Mouse (Mus musculus) layer of hippocampus, postnatal 10 days (tissue): Measurements from ENCODE around the gene B4galt1. TPM values are rescaled to one million over a fixed set of nuclear protein-coding genes. Genes with fewer than 3 reads are reported as not detected.
A peak's percentile ranks its signal among the peaks of the same experiment; 100 is the strongest.

ENCODE experiments used
- DNase-seq, 2 experiments: peaks; one replicate each; pipeline ENCODE4 v3.0.0; 2021; ENCODE audit warnings: low spot score in 2 of 2
- total RNA-seq, 2 experiments: library from RNA; stranded (reverse); gene quantifications; 2 replicates each; pipeline ENCODE4 v1.2.3; 2021

Gene B4galt1
- total RNA-seq, 2 experiments from 2014 or later, result 6.5 to 7.0 TPM

DNA sequence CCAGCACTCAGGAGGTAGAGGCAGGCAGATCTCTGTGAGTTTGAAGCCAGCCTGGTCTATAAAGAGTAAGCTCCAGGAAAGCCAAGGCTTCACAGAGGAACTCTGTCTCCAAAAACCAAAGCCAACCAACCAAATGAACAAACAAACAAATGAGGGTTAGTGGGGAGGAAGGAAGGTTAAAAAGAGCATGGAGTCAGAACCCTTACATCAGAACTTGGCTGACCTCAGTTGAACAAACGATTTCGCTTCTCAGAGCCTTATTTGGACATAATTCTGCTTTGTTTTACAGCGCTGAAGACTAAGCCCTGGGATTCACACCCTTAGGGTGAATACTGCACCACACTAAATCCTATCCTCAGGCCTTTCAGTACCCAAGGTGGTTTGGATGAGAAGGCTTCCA, 18.3 kb upstream of the B4galt1 start:
- no peak for DNase-seq

DNA sequence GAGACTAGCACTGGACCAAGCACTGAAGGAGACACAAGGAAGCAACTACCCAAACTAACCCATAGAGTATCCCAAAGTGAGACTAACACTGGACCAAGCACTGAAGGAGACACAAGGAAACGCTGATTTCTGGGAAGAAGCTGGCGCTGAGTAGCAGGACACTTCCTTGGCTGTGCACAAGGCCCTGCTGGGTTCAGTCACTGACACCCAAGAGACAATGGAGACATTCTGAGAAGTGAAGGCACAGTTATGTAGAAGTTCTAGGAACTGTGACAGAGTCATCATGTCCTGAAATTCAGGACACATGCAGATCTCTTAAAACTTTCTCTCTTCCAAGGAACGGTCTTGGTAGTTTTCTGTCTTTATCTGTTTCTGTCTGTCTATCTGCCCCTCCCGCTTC, 16.4 kb upstream of the B4galt1 start:
- no peak for DNase-seq

DNA sequence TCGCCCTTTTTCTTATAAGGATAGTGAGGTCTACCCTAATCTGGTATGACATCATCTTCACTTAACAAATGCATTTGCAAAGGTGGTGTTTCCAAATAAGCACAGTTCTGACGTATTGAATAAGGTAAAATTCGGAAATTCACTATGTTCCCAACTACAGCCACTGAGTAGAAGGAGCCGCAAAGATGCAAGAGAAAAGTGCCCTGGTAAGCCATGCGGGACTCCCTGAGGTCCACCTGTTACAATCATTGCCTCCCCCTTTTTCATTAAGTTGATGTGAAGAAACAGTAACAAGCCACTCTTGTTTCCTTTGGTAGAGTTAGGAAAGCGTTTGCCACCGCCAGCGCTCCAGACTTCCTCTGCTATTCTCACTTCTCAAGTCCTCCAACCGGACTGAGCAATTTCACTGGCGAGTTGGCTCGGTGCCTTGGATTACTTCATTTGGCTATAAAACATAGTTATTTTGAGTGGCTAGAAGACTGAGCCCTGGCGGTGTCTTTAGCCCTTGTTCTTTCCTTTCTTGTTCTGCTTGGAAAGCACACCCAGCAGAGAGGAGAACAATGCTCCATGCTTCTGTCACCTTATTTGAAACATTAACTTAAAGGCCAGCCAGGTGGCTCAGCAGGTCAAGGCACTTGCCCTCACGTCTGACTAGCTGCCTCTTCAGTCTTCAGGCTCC, 14.9 kb upstream of the B4galt1 start:
- peak in 1 of 2 experiments; percentile 57 for DNase-seq

DNA sequence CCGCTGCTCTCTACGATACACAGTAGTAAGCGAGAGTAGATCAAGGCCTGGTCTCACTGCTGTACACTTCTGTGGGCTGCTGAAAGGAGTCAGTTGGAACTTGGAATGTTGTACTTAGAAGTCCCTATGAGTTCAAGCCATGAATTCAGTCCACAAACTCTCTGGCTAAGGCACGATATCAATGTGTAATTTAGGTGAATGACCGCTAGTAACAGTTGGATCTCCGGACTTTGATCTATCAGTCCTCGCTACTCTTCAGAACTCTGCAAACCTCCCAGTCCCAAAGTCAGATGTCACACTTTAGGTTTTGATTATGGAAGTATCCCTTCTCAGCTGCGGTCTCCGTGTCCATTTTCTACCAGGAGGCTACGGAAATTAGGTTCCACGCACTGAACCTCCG, 10.6 kb upstream of the B4galt1 start:
- DNase-seq, result no peak

DNA sequence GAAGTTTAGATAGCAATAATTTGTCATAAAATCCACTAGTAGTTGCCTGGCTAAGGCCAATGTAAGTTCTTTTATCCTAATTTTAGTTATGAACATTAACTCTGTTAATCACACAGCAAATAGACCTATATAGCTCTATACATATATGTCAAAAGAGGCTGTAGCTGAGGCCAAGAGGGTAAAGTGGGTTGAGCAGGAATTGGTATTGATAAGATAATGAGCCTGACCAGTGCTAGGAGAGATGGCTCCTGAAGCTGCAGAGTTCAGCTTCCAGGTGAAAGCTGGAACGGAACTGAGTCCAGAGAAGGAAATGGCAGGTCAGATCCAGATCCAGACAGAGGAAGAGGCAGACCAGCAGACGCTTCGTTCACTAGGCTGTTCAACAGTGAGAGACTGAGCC, 9.5 kb upstream of the B4galt1 start:
- DNase-seq, result no peak

DNA sequence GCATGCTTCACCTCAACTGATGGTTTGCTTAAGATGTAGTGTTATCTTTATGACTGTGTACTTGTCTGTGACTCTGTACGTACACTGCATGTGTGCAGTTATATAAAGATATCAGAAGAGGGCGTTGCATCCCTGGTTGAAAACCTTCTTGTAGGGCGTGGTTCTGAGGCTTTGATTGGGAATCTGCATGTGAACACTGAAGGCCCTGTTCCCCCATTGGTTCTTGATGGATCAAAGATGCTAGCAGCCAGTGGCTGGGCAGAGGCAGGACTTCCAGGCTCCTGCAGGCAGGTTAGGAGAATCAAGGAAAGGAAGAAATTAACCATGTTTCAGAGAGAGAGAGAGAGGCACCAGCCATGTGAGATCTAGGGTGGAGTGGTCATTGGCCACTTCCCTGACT, 7.3 kb upstream of the B4galt1 start:
- DNase-seq, result no peak

DNA sequence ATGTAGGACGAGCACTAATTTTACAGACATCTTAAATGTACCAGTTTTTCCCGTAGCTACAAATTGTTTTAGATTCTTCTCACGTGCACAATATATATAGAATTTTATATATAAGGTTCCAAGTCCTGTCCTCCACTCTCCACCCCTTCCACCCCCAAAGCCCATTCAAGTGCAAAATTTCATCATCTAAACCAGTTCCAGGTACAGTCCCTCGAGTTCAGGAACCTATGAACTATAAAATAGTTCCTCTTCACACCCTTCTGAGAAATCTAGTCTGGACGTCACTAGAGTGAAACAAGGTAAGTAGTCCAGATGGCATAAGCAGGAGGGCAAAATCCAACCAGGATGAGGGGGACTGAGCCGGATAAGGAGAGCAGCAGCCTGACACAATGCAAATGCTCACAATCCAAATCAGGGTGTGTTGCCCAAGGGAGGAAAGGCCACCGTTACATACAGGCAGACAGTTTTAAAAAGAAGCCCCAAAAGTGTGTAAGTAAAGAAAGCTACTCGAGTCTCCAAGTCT, 4.1 kb upstream of the B4galt1 start:
- no peak for DNase-seq

DNA sequence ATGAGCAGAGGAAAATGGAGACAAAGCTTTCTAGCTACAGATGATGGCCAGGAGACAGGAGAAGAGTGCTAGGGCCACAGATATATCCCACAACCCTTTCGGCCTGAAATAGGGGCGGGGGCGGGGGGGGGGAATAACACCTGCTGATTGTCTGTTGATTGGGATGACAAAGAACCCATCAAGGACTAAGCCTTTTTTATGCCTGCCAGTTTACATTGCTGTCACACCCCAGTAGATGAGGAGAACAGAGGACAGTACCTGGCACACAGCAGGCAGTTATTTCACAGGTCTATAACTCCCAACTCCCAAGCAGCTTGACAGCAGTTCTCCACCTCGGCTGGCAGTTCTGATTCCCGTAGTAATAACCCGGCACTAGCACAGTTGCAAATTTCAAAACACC, 2.8 kb upstream of the B4galt1 start:
- DNase-seq, result no peak

DNA sequence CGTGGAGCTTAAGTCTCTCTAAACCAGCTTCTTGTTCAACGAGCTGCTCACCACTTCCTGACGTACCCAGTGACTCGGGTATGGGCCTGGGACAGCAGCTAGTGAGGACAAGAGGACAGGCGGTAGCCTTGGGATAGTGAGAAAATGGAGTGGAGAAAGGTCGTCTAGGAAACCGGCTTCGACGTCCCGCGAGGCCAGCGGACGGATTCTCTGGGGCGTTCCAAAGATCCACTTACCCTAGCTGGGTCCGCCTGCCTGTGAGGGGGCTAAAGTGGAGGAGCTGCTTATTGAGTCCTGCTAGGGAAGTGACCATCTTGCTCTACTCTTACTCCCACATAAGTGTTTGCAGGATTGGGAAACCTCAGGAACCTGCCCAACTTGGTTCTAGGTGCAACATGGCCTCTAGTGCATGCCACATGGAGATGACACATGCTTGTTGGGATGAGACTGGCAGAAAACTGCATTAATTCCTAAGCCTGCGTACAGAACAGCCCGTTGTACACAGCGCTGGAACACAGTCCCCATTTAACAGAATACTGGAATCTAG, 655 bp upstream of the B4galt1 start:
- DNase-seq, result no peak

DNA sequence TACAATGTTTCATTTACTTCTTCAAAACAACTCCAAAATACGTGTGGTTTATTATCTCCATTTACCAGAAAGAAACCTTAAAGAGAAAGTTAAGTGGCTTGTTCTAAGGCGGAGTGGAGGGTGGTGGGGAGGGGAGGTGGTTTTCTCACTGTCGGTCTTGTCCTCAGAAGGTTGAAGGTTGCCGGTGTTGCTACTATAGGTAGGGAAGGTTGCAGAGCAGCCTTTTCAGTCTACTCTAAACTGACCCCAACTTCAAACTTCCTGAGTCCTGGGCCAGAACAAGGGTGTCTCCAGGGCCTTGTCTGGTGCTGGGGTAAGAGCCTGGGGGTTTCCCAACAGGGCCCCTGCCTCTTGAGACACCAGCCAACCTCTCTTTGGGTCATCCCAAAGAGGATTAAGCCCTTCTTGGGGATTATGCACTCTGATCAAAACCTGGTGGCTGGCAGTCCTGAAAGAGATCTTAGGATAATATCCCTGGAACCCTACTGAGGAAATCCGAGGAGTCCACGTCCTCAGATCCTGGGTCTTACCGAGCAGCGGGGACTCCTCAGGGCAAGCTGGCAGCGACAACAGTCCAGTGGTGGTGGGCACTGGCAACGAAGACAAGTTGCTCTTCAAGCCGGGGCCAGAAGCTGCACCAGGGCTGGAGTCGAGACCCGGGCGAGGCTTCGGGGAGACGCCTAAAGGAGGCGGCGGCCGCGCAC, 792 bp downstream of the B4galt1 start:
- peak in 1 of 2 experiments; percentile 46 for DNase-seq

DNA sequence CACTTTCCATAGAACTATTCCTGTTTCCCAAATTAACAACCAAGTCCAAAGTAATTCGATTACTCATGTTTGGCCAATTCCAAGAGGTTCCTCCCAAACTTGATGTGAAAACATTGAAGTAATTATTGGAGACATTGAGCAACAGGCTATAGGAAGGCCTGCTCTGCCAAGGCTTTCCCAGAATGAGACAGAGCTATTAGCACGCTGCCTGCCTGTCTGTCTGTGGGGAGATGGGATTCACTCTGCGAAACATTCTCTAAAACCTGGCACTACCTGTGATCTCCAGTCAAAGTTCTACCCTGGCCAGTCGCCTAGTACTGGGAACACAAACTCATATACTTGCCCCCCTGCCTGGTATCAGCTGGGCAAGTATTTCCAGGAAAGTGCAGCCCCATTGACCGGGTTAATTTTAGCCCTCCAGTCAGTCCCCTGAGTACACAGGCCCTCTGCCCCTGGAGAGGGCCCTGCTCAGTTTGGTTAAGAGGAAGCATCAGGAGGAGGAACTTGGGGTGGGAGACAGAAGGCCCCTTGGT, 1.5 kb downstream of the B4galt1 start:
- no peak for DNase-seq

DNA sequence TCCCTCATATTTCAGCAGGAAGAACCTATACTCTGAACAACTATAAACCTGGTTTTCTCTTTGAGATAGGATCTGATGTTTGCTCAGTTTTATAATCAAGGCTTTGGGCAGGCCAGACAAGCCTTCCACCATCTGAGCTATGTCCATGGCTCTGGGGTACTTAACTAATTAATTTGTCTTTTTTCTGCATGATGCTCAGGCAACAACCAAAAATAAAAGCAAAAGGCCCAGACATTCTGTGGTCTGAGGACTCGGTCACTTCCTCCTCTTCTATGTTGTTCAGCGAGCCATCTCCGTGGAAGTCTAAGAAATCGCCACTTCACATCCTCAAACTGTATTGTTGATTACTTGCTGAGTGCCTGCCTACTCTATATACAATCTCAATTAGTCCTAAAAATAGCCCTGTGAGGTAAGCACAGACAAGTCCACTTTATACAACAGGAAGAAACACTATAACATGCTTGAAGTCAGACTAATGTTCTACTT, 2.0 kb downstream of the B4galt1 start:
- DNase-seq, result no peak

DNA sequence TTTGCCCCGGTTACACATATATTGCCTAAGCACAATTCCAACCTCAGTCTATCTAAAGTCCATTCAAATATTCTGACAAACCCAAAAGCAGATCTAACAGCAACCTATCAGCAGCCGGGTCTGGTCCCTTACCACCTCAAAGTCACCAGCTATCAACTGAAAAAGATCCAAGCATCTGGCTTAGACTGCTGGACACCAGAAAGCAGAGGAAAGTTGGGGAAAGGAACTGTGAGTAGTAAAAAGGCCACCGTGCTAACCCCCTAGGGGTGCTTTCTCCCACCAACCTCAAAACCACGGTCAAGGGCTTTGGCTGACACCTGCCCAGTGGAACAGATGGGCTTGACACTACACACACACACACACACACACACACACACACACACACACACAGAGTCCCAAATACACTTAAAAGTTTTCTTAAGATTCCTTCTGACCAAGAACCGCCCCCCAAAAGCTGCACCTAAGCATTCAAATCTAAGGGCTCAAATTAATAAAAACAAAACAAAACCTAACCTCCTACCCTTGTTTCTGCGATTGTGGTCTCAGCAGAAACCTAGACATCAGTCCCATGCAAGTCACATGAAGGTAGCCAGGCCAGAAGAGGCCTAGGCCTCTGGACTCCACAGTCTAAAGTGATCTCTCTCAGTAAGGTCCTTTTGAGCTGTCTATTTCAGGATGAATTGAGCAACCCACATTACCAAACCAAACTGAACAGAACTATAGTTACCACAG, 2.6 kb downstream of the B4galt1 start:
- DNase-seq, result no peak

DNA sequence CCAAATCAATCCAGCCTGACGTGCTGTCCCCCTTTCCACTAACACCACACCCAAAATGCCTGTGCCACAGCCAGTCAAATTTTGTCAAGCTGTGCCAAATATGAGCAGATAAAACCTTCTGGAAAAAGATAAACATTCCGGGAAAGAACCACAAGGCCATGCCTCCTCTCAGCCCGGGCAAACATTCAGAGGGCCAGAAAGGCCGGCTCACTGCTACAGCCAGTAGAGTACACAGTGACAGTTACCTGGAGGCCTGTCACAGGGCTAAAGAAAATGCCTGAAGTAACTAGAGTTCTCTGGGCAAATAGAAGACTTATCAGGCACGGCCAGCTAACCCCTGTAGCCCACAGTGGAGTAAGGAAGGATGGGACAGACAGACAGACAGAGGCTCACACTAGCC, 3.2 kb downstream of the B4galt1 start:
- no peak for DNase-seq

DNA sequence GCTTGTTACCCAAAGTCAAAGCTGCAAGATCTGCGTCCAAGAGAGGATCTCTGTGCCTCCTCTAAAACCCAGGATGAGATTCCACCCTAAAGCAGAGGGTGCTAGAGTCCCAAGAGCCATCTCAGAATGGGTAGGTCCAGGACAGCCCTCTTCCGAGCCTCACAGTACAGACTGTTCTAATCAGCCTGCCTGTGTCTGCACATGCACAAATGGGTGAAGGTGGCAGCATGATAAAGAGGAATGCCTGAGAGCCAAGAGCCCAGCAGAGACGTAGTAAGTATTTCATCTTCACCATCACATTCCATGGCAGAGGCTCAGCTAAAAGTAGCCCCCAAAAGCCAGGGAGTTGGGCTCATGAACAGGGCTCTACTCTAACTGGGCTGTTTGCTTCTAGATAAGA, 4.3 kb downstream of the B4galt1 start:
- DNase-seq, result no peak

DNA sequence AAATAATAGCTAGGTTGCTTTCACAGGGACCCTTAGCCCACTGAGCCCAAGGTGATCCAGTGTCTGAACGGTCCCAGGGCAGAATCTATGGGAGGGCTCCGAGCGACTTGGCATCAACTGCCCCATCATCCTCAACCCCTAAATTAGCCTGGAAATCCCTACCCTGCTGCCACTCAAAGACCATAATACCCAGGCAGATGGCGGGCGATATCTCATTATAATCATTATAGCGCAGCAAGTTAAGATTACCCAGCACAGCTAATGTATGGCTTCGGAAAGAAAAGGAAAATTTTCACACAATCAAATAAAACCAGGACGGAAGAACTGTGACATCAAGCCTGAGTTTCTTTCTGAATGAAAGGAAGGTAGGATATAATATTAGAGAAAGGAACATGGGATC, 5.6 kb downstream of the B4galt1 start:
- no peak for DNase-seq

DNA sequence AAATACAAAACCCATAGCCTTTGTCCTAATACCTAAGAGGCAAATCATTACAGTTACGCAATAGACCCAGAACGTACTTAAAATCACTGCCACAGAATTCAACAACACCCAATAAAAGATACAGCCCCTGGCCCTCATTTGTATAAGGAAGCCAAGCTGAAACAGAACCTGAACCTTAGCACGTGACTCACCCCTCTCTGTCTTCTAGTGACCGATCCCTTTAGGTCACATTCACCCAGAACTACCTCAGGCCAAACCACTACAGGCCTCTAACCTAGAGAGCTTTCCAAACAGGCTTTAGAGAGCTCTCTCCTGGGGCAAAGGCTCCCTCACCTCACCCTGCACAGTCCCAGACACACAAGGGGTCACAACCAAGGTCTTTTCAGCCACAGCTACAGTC, 6.6 kb downstream of the B4galt1 start:
- no peak for DNase-seq

DNA sequence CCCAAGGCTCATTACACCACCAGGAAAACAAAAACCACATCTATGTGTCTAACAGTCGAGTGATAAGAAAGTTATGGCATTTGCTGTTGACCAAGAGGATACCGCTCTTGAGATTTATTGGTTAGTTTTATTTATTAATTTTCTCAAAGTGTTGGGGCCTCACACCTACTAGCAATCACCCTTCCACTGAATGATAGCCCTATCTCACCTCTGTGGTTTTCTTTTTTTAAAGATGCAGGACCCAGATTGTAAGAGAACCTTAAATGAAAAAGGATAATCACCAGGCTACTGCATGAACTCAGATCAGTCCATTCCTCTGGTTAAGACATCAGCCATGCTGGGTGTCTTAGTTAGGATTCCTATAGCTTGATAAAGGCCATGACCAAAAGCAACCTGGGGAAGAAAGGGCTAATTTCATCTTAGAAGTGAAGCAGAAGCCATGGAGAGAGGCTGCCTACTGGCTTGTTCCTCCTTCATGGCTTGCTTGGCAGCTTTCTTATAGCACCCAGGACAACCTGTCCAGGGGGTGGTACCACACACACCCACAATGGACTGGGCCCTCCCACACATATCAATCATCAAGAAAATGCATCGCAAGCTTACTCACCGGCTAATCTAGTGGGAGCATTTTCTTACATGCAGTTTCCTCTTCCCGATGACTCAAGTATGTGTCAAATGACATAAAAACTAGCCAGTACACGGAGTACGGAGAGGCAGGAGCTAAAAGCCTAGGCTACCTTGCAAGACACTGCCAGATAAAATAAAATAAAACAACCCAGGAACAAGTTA, 7.5 kb downstream of the B4galt1 start:
- DNase-seq, result no peak

DNA sequence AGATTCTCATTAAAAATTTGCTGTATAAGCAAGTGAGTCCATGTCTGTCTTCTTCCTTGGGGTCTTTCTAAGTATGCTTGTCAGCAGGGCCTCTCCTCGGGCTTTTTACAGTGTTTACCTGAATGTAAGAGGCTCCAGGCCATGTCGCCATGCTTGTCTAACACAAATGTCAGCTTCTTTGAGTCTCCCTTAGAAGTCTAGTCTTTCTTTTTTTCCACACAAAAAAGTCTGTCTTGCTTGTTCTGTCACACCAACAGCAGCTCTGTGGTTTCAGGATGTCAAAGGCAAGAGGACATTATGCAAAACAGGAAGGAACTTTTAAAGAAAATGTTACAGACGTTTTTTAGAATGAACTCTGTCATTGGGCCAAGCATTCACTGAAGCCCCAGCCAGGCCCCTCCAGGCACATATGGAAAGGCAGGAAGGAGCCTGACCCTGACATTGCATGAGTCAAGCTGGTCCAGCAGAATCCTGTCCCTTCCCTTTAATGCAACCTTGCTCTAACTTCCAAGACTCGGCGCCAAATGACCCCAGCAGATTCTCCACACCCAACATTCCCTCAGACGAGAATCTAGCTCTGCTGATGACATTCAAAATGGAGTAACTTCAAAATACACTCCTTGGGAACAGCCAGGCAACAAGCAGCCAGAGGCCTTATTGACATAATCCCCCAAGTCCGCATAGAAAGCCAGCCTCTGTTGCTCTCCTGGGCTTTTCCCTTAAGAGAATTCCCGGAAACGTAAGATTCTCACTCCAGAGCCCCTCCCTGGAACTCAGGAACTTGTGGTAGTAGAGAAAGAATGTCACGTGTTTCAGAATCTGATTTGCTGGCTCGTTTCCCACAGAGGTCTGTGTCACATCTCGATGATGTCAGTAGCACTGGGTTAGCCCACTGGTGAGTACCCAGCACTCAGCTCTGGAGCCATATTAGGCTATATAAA, 8.7 kb downstream of the B4galt1 start:
- no peak for DNase-seq
